Mouse (Mus musculus) neural tube, embryonic 14.5 days (tissue): ENCODE measurements at regions not wholly inside any gene's neighbourhood (a gene's known extent, or its start where the extent isn't known, plus 50 kb on each side); places are given as distances from the start of the nearest gene placed in this dataset.

ENCODE experiments used
- ATAC-seq: fragments of 200-750 bp; cut with Nextera tagmentation; 2 replicates; pipeline ENCODE4 v1.8.0; 2017; ENCODE audit warnings: low read depth, mild to moderate bottlenecking, moderate TSS enrichment, moderate library complexity
- H3K27ac ChIP-seq: fragments of 300-500 bp; sonication (generic); 2 replicates; pipeline ENCODE4 v1.5.1; 2014; ENCODE audit warnings: low read depth, mild to moderate bottlenecking, control low read depth, low read length, moderate library complexity, mixed read lengths
- H3K27me3 ChIP-seq: fragments of 300-500 bp; sonication (generic); 2 replicates; pipeline ENCODE4 v1.6.1; 2014; ENCODE audit warnings: low read length; ENCODE audit not compliant: control insufficient read depth, insufficient read depth
- H3K36me3 ChIP-seq: fragments of 300-500 bp; sonication (generic); 2 replicates; pipeline ENCODE4 v1.6.1; 2014; ENCODE audit warnings: low read length, mixed read lengths; ENCODE audit not compliant: control insufficient read depth, insufficient read depth
- H3K4me1 ChIP-seq: fragments of 300-500 bp; sonication (generic); 2 replicates; pipeline ENCODE4 v1.6.1; 2014; ENCODE audit warnings: low read length; ENCODE audit not compliant: control insufficient read depth, insufficient read depth
- H3K4me2 ChIP-seq: fragments of 300-500 bp; sonication (generic); 2 replicates; pipeline ENCODE4 v1.6.1; 2014; ENCODE audit warnings: mild to moderate bottlenecking, low read depth, low read length, control low read depth
- H3K4me3 ChIP-seq: fragments of 300-500 bp; sonication (generic); 2 replicates; pipeline ENCODE4 v1.5.1; 2014; ENCODE audit warnings: low read depth, low read length, control low read depth, mixed read lengths
- H3K9ac ChIP-seq: fragments of 300-500 bp; sonication (generic); replicated peaks from 2 replicates; pipeline ENCODE4 v1.6.1; 2014; ENCODE audit warnings: low read depth, mild to moderate bottlenecking, control low read depth, low read length, mixed read lengths
- H3K9me3 ChIP-seq: fragments of 300-500 bp; sonication (generic); 2 replicates; pipeline ENCODE4 v1.6.1; 2016; ENCODE audit warnings: low read length; ENCODE audit not compliant: control insufficient read depth
- WGBS: fragments of 180-500 bp; shearing (Covaris S2); extraction: QIAGEN DNeasy Blood & Tissue Kit; methylation state at CpG from one replicate; pipeline ENCODE4 v1.1.7; 2014; 5-methylcytosine and 5-hydroxymethylcytosine counted together

GRCm38 (mm10) chr10:74722971-74723370 lies 244.0 kb upstream of the Gnaz start:
- Histone ChIP-seq H3K9me3 (no peaks in the 10 kb centered on the region), H3K9ac (no peak overlapping the region), H3K36me3 (no peaks in the 10 kb centered on the region), H3K27ac (no peak overlapping the region), H3K4me1 (no peaks in the 10 kb centered on the region), H3K27me3 (no peaks in the 10 kb centered on the region), H3K4me3 (no peak overlapping the region), H3K4me2 (no peak overlapping the region)
- no peak for ATAC-seq

- H3K4me3 ChIP-seq = no peak overlapping the region
- H3K4me1 ChIP-seq = no peaks in the 10 kb centered on the region
- H3K36me3 ChIP-seq = no peaks in the 10 kb centered on the region
- H3K9me3 ChIP-seq = no peaks in the 10 kb centered on the region
- no peak overlapping the region for H3K27ac ChIP-seq
- 93% methylated on average over 2 of the region's 2 CpGs for WGBS
- no peak overlapping the region for H3K4me2 ChIP-seq
- ATAC-seq = no peak
- no peaks in the 10 kb centered on the region for H3K27me3 ChIP-seq
- H3K9ac ChIP-seq = no peak overlapping the region
These were observed 217.5 kb upstream of the Gnaz start for GRCm38 (mm10) chr10:74749446-74749845.

DNA sequence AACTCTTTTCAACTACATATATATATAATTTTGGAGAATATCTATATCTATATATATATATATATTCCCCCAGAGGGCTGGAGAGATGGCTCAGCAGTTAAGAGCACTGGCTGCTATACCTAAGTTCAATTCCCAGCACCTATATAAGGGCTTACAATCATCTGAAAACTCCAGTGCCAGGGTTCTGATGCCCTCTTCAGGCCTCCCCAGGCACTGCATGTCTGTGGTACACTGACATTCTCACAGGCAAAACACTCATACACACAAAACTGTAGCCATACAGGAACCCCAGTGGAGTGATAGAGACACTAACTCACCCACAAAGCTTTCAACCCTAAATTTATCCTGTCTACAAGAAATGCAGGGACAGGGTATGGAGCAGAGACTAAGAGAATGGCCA lies 216.1 kb upstream of the Gnaz start:
- Histone ChIP-seq H3K36me3 (no peaks in the 10 kb centered on the region), H3K27ac (no peak overlapping the region), H3K9me3 (no peaks in the 10 kb centered on the region), H3K4me1 (no peaks in the 10 kb centered on the region), H3K9ac (no peak overlapping the region), H3K27me3 (no peaks in the 10 kb centered on the region), H3K4me2 (no peak overlapping the region), H3K4me3 (no peak overlapping the region)
- ATAC-seq = no peak

- Histone ChIP-seq H3K4me3 (no peak overlapping the region), H3K9ac (no peak overlapping the region), H3K36me3 (no peaks in the 10 kb centered on the region), H3K9me3 (no peaks in the 10 kb centered on the region), H3K4me1 (no peaks in the 10 kb centered on the region), H3K27me3 (no peaks in the 10 kb centered on the region), H3K27ac (no peak overlapping the region), H3K4me2 (no peak overlapping the region)
- no peak for ATAC-seq
- 71% methylated on average over 9 of the region's 9 CpGs for WGBS
These were observed 206.2 kb upstream of the Gnaz start for GRCm38 (mm10) chr10:74760734-74761133.

DNA sequence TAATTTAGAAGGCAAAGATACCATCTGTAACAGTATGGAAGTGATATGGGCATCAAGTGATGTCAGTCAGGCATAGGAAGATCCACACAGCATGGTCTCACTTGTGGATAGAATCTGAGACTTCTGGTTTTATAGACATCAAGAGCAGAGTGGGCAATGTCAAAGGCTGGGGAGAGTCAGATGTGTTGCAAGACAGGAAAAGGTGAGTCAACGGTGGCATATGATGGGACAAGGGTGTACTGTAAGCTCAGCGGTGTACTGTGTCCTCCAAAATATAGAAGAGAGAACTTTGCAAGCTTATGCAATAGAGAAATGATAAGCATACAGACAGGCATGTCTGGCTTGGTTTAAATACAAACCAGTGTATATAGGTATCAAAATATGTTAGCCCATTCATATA lies 177.7 kb upstream of the Gnaz start:
- no peak for ATAC-seq
- Histone ChIP-seq H3K27ac (no peak overlapping the region), H3K4me2 (no peak overlapping the region), H3K9ac (no peak overlapping the region), H3K4me3 (no peak overlapping the region), H3K36me3 (no peaks in the 10 kb centered on the region), H3K9me3 (no peaks in the 10 kb centered on the region), H3K4me1 (no peaks in the 10 kb centered on the region), H3K27me3 (no peaks in the 10 kb centered on the region)
- WGBS = 82% methylated on average over 2 of the region's 2 CpGs

DNA sequence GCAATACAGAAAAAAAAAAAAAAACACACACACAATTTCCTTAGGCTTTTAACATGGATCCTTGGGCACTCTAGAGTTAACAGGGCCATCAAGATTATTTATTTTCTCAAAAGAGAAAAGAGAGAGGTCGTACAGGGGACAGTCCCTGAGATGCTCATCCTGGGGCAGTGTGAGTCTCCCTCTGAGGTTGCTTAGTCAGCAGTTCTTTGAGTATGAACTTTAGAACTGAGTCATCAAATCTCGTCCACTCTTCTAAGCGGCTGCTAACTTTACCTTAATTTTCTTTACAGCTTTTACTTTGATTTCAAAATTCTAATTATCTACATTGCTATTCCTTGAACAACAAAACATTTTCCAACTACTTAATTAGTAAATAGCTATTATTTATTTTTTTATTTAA lies 177.0 kb upstream of the Gnaz start:
- Histone ChIP-seq H3K4me3 (no peak overlapping the region), H3K9me3 (no peaks in the 10 kb centered on the region), H3K36me3 (no peaks in the 10 kb centered on the region), H3K9ac (no peak overlapping the region), H3K27ac (no peak overlapping the region), H3K4me2 (no peak overlapping the region), H3K27me3 (no peaks in the 10 kb centered on the region), H3K4me1 (no peaks in the 10 kb centered on the region)
- 65% methylated on average over 3 of the region's 3 CpGs for WGBS
- no peak for ATAC-seq

DNA sequence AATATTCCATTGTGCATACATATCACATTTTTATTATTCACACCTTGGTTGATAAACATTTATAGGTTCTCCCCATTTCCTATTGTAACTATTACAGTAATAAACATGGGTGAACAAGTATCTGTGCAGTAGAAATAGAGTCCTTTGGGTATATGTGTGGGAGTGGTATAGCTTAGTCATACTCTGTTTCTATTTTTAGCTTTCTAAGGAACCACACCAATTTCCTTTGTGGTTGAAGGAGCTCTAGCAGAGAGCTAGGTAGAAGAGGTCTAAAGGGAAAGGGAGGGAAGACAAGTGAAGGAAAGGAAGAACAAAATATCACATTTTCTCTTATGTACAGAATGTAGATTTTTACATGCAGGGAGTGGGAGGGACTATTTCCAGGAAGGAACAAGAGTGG lies 143.6 kb upstream of the Gnaz start:
- H3K9me3 ChIP-seq = no peaks in the 10 kb centered on the region
- ATAC-seq = no peak
- H3K9ac ChIP-seq = no peak overlapping the region
- H3K4me1 ChIP-seq = no peaks in the 10 kb centered on the region
- no peak overlapping the region for H3K4me2 ChIP-seq
- H3K4me3 ChIP-seq = no peak overlapping the region
- H3K27ac ChIP-seq = no peak overlapping the region
- H3K27me3 ChIP-seq = no peaks in the 10 kb centered on the region
- H3K36me3 ChIP-seq = no peaks in the 10 kb centered on the region

DNA sequence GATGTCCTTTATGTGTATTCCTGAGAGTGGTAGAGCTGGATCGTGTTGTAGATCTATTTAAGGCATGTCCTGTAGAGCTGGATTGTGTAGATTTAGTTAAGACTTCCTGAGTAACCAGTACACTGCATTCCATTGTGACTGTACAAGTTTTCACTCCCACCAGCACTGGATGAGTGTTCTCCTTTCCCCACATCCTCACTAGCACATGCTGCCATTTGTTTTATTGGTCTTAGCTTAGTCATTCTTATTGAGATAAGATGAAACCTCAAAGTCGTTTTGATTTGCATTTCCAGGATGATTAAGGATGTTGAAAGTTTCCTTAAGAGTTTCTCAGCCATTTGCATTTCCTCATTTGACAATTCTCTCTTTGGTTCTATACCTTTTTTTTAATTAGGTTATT lies 132.6 kb upstream of the Gnaz start:
- Histone ChIP-seq H3K36me3 (no peaks in the 10 kb centered on the region), H3K4me2 (no peak overlapping the region), H3K4me1 (no peaks in the 10 kb centered on the region), H3K9me3 (no peaks in the 10 kb centered on the region), H3K27me3 (no peaks in the 10 kb centered on the region), H3K9ac (no peak overlapping the region), H3K4me3 (no peak overlapping the region), H3K27ac (no peak overlapping the region)
- 73% methylated on average over 2 of the region's 2 CpGs for WGBS
- ATAC-seq = no peak

DNA sequence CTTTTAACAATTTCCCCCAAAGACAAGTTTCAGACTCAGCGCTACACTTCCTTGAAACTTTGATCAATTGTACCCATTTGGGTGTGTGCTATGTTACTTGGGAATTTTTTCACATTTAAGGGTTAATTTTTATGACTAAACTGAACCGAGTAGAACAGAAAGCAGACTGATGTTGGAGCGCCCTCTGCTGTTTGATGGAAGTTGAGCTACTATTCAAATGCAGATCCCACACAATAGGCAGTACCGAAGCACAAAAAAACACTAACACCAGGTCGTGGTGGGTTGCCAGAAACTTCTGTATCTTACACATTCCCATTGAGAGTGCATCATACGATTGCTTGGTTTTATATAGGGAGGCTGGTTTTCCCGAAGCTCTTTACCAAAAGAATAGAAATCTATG lies 118.6 kb upstream of the Gnaz start:
- H3K27me3 ChIP-seq = no peaks in the 10 kb centered on the region
- no peaks in the 10 kb centered on the region for H3K36me3 ChIP-seq
- ATAC-seq = peak; percentile 74
- no peaks in the 10 kb centered on the region for H3K9me3 ChIP-seq
- WGBS = 10% methylated on average over 7 of the region's 7 CpGs
- no peak overlapping the region for H3K4me3 ChIP-seq
- H3K9ac ChIP-seq = no peak overlapping the region
- no peak overlapping the region for H3K27ac ChIP-seq
- H3K4me1 ChIP-seq = no peaks in the 10 kb centered on the region
- H3K4me2 ChIP-seq = no peak overlapping the region

DNA sequence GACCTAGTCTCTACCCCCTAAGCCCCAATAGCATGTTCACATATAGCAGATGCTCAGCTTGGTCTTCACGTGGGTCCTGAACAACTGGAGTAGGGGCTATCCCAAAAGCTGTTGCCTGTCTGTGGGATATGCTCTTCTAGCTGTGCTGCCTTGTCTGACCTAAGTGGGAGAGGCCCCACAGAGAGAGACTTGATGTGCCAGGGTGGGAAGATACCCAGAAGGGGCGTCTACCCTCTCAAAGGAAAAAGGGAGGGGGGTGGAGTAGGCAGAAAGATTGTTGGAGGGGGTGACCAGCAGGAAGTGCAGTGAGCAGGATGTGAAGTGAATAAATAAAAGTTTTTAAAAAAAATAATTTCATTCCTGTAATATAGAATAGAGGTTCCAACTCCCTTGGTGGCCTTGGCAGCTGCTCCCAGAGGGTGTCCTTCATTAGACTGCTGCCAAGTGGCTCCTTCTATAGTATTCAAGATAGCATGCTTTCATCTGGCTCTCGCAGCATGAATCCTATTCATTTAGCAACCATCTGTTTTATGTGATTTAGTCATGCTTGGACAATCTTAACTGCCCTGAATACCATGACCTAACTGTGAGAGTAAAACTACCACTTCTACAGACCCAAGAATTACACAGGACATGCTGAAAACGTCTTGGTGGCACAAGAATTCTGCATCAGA lies 111.8 kb upstream of the Gnaz start:
- Histone ChIP-seq H3K4me1 (no peaks in the 10 kb centered on the region), H3K9ac (no peak overlapping the region), H3K4me2 (no peak overlapping the region), H3K9me3 (no peaks in the 10 kb centered on the region), H3K27ac (no peak overlapping the region), H3K4me3 (no peak overlapping the region), H3K27me3 (no peaks in the 10 kb centered on the region), H3K36me3 (no peaks in the 10 kb centered on the region)
- peak; percentile 83; the same call in 1 of the 2 replicates for ATAC-seq
- 37% methylated on average over 4 of the region's 4 CpGs for WGBS
